Mouse (Mus musculus): ENCODE data around the gene Hist1h2aa.

- TF ChIP-seq NANOG (IDR thresholded peaks at IDR 0.05; ENCODE audit: borderline replicate concordance, low read length) (no peak), CTCF (conservative IDR thresholded peaks at IDR 0.05; ENCODE audit: low read length) (no peak), POU5F1 (IDR thresholded peaks at IDR 0.05; ENCODE audit: borderline replicate concordance, low read length) (no peak)
Measured at GRCm38 (mm10) chr13:23930904-23931303, 3.4 kb upstream of the Hist1h2aa start.

Measured in E14TG2a.4 (cell line).